Mouse (Mus musculus) hindbrain, postnatal 0 days (tissue): Measurements from ENCODE around the gene Shpk. TPM values are rescaled to one million over a fixed set of nuclear protein-coding genes. Genes with fewer than 3 reads are reported as not detected.

Experiments used
- ATAC-seq: fragments of 200-750 bp; cut with Nextera tagmentation; 2 replicates; pipeline ENCODE4 v1.8.0; 2017; ENCODE audit warnings: mild to moderate bottlenecking, moderate TSS enrichment, moderate library complexity
- DNase-seq: peaks from one replicate; pipeline ENCODE4 v3.0.0-alpha.2; 2015; ENCODE audit warnings: low spot score
- H3K27ac ChIP-seq: fragments of 300-500 bp; sonication (generic); 2 replicates; pipeline ENCODE4 v1.5.1; 2014; ENCODE audit warnings: mild to moderate bottlenecking
- H3K27me3 ChIP-seq: fragments of 300-500 bp; sonication (generic); 2 replicates; pipeline ENCODE4 v1.6.1; 2014; ENCODE audit warnings: low read length, mixed read lengths; ENCODE audit not compliant: insufficient read depth
- H3K36me3 ChIP-seq: fragments of 300-500 bp; sonication (generic); 2 replicates; pipeline ENCODE4 v1.6.1; 2014; ENCODE audit warnings: low read length, mixed read lengths; ENCODE audit not compliant: insufficient read depth
- H3K4me1 ChIP-seq: fragments of 300-500 bp; sonication (generic); 2 replicates; pipeline ENCODE4 v1.6.1; 2014; ENCODE audit warnings: antibody characterized with exemption, low read length, mixed read lengths; ENCODE audit not compliant: insufficient read depth
- H3K4me2 ChIP-seq: fragments of 300-500 bp; sonication (generic); 2 replicates; pipeline ENCODE4 v1.6.1; 2014; ENCODE audit warnings: low read depth, mild to moderate bottlenecking, low read length, moderate library complexity, mixed read lengths
- H3K4me3 ChIP-seq: fragments of 300-500 bp; sonication (generic); 2 replicates; pipeline ENCODE4 v1.5.1; 2014; ENCODE audit warnings: low read length
- H3K9ac ChIP-seq: fragments of 300-500 bp; sonication (generic); replicated peaks from 2 replicates; pipeline ENCODE4 v1.6.1; 2014; ENCODE audit warnings: mild to moderate bottlenecking, low read length, moderate library complexity, mixed read lengths
- H3K9me3 ChIP-seq: fragments of 300-500 bp; sonication (generic); 2 replicates; pipeline ENCODE4 v1.6.1; 2016; ENCODE audit warnings: low read length, mixed read lengths
- CTCF ChIP-seq: IDR thresholded peaks from 2 replicates; pipeline ENCODE4 v1.5.1; 2016; ENCODE audit warnings: antibody characterized with exemption, control low read depth, low read depth
- WGBS: fragments of 180-500 bp; shearing (Covaris S2); extraction: QIAGEN DNeasy Blood & Tissue Kit; methylation state at CpG from one replicate; pipeline ENCODE4 v1.1.7; 2014; 5-methylcytosine and 5-hydroxymethylcytosine counted together
- polyA plus RNA-seq: library from polyadenylated mRNA; unstranded; fragments of >200 nt; fragmentation: Nextera tagmentation; extraction: Ambion mirVana; gene quantifications from 2 replicates; pipeline ENCODE4 v1.2.1, GENCODE M21; 2015
- total RNA-seq: library from RNA; depleted of rRNA; stranded (reverse); fragments of >200 nt; gene quantifications from 2 replicates; pipeline ENCODE4 v1.2.3, GENCODE M21; 2014

Gene Shpk
- total and polyA plus RNA-seq, 2 experiments from 2014 or later: 2.2 TPM

- Histone ChIP-seq H3K4me3 (no peak overlapping the region), H3K9me3 (no peaks in the 10 kb centered on the region), H3K27me3 (no peaks in the 10 kb centered on the region), H3K27ac (no peak overlapping the region), H3K4me2 (no peak overlapping the region), H3K36me3 (no peaks in the 10 kb centered on the region), H3K4me1 (0 out of 2 replicates have a peak, but pooled peaks cover 6% of the 10 kb centered on the region), H3K9ac (no peak overlapping the region)
- DNase-seq: no peak
- WGBS: 65% methylated on average over 2 of the region's 2 CpGs
- ATAC-seq: no peak
- no peak for TF ChIP-seq CTCF
These were observed 33.3 kb downstream of the Shpk start for GRCm38 (mm10) chr11:73232513-73232912.

GRCm38 (mm10) chr11:73233992-73234391 is 34.7 kb downstream of the Shpk start, which contains the start of gene Trpv1:
Gene Trpv1 (plus strand): TSS chr11:73234292.
- no peak within 1 kb of the TSS for H3K9ac ChIP-seq
- DNase-seq (peak; percentile 6), ATAC-seq (no peak)
- 74% methylated on average over 5 of the region's 5 CpGs for WGBS
- 0 out of 2 replicates have a peak, but pooled peaks cover 6% of the 10 kb centered on the region for H3K4me1 ChIP-seq
- no peak within 1 kb of the TSS for H3K27ac ChIP-seq
- no peaks in the 10 kb centered on the region for H3K36me3 ChIP-seq
- no peak for TF ChIP-seq CTCF
- H3K4me3 ChIP-seq: no peak within 1 kb of the TSS
- no peaks in the 10 kb centered on the region for H3K9me3 ChIP-seq
- no peak within 1 kb of the TSS for H3K4me2 ChIP-seq
- no peaks in the 10 kb centered on the region for H3K27me3 ChIP-seq

- Histone ChIP-seq H3K27me3 (no peaks in the 10 kb centered on the region), H3K27ac (peak overlapping the region; percentile 42; the same call in 1 of the 2 replicates), H3K36me3 (no peaks in the 10 kb centered on the region), H3K4me1 (0 out of 2 replicates have a peak, but pooled peaks cover 6% of the 10 kb centered on the region), H3K9me3 (no peaks in the 10 kb centered on the region), H3K9ac (no peak overlapping the region), H3K4me2 (no peak overlapping the region), H3K4me3 (no peak overlapping the region)
- 23% methylated on average over 5 of the region's 5 CpGs for WGBS
- TF ChIP-seq CTCF: no peak
- ATAC-seq: peak; percentile 57; the same call in 1 of the 2 replicates
- peak; percentile 68 for DNase-seq
These were observed 36.9 kb downstream of the Shpk start for GRCm38 (mm10) chr11:73235990-73236701.

- WGBS: 57% methylated on average over 3 of the region's 3 CpGs
- Histone ChIP-seq H3K4me2 (no peak overlapping the region), H3K4me1 (0 out of 2 replicates have a peak, but pooled peaks cover 6% of the 10 kb centered on the region), H3K4me3 (no peak overlapping the region), H3K27me3 (no peaks in the 10 kb centered on the region), H3K27ac (no peak overlapping the region), H3K9me3 (no peaks in the 10 kb centered on the region), H3K36me3 (no peaks in the 10 kb centered on the region), H3K9ac (no peak overlapping the region)
- no peak for TF ChIP-seq CTCF
- DNase-seq (no peak), ATAC-seq (no peak)
These were observed 37.5 kb downstream of the Shpk start for GRCm38 (mm10) chr11:73236731-73237130.

GRCm38 (mm10) chr11:73242199-73242598 is 42.9 kb downstream of the Shpk start:
- H3K9ac ChIP-seq: no peak overlapping the region
- H3K9me3 ChIP-seq: no peaks in the 10 kb centered on the region
- H3K4me2 ChIP-seq: no peak overlapping the region
- DNase-seq (no peak), ATAC-seq (no peak)
- no peaks in the 10 kb centered on the region for H3K27me3 ChIP-seq
- H3K36me3 ChIP-seq: no peaks in the 10 kb centered on the region
- WGBS: 81% methylated on average over 6 of the region's 6 CpGs
- no peak overlapping the region for H3K27ac ChIP-seq
- H3K4me3 ChIP-seq: no peak overlapping the region
- no peak for TF ChIP-seq CTCF
- 0 out of 2 replicates have a peak, but pooled peaks cover under 1% of the 10 kb centered on the region for H3K4me1 ChIP-seq

- no peak for ATAC-seq
- Histone ChIP-seq H3K4me3 (no peak overlapping the region), H3K9ac (no peak overlapping the region), H3K36me3 (no peaks in the 10 kb centered on the region), H3K27ac (no peak overlapping the region), H3K9me3 (no peaks in the 10 kb centered on the region), H3K4me1 (no peaks in the 10 kb centered on the region), H3K27me3 (no peaks in the 10 kb centered on the region), H3K4me2 (no peak overlapping the region)
- 85% methylated on average over 4 of the region's 4 CpGs for WGBS
- DNase-seq: no peak
- TF ChIP-seq CTCF: no peak
These were observed 43.5 kb downstream of the Shpk start for GRCm38 (mm10) chr11:73242777-73243176.

- Histone ChIP-seq H3K9ac (no peak overlapping the region), H3K36me3 (no peaks in the 10 kb centered on the region)
These were observed 58.2 kb downstream of the Shpk start for GRCm38 (mm10) chr11:73257362-73257945.

More at GRCm38 (mm10) chr11:73257362-73257945, 58.2 kb downstream of the Shpk start:
- Histone ChIP-seq H3K4me1 (no peaks in the 10 kb centered on the region), H3K4me2 (no peak overlapping the region), H3K27me3 (no peaks in the 10 kb centered on the region), H3K4me3 (no peak overlapping the region), H3K9me3 (no peaks in the 10 kb centered on the region), H3K27ac (no peak overlapping the region)
- ATAC-seq: no peak
- WGBS: 77% methylated on average over 4 of the region's 4 CpGs
- no peak for DNase-seq
- TF ChIP-seq CTCF: no peak
